Mouse (Mus musculus): Measurements from ENCODE around the gene Nup155. TPM values are rescaled to one million over a fixed set of nuclear protein-coding genes. Genes with fewer than 3 reads are reported as not detected.
"Not testable (repeated sequence)": the region's sequence is repeated elsewhere in the genome, so short reads cannot be mapped to it uniquely, and the experiment has no call there.

The Nup155 gene
- total and polyA plus RNA-seq, 2 experiments from 2014 or later: 6.0 to 42.0 TPM

DNA sequence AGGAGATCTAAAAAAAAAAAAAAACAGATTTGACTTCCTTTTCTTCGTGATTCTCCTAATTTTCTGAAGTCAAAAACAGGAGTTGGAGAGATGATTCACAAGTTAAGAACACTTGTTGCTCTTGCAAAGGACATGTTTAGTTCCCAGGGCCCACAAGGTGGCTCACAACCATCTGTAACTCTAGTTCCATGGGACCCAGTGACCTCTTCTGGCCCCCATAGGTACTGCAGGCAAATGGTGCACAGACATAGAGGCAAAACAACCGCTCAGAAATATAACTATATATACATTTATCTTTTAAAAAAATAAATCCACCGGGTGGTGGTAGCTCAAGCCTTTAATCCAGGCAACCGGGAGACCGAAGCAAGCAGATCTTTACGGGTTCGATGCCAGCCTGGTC lies 11.2 kb upstream of the Nup155 start:
- Histone ChIP-seq H3K9me3 (ENCODE audit: low read length) (no peaks in the 10 kb centered on the region), H3K27me3 (ENCODE audit: insufficient read depth, low read length) (no peaks in the 10 kb centered on the region), H3K27ac (no peak overlapping the region), H3K4me1 (ENCODE audit: insufficient read depth, low read length) (no peaks in the 10 kb centered on the region), H3K9ac (replicated peaks; ENCODE audit: low read length) (no peak overlapping the region), H3K36me3 (ENCODE audit: insufficient read depth, low read length) (peaks cover 18% of the 10 kb centered on the region; the same call in 1 of the 2 replicates), H3K4me3 (ENCODE audit: low read length) (peak overlapping the region; percentile 87; the same call in 1 of the 2 replicates), H3K4me2 (ENCODE audit: low read depth, low read length) (peak overlapping the region; percentile 77)
- WGBS: 24% methylated on average over 7 of the region's 7 CpGs
- DNase-seq (ENCODE audit: low spot score) (peak; percentile 74), ATAC-seq (no peak)
- peak; percentile 72 for TF ChIP-seq CTCF (IDR thresholded peaks at IDR 0.05; ENCODE audit: low read depth)

DNA sequence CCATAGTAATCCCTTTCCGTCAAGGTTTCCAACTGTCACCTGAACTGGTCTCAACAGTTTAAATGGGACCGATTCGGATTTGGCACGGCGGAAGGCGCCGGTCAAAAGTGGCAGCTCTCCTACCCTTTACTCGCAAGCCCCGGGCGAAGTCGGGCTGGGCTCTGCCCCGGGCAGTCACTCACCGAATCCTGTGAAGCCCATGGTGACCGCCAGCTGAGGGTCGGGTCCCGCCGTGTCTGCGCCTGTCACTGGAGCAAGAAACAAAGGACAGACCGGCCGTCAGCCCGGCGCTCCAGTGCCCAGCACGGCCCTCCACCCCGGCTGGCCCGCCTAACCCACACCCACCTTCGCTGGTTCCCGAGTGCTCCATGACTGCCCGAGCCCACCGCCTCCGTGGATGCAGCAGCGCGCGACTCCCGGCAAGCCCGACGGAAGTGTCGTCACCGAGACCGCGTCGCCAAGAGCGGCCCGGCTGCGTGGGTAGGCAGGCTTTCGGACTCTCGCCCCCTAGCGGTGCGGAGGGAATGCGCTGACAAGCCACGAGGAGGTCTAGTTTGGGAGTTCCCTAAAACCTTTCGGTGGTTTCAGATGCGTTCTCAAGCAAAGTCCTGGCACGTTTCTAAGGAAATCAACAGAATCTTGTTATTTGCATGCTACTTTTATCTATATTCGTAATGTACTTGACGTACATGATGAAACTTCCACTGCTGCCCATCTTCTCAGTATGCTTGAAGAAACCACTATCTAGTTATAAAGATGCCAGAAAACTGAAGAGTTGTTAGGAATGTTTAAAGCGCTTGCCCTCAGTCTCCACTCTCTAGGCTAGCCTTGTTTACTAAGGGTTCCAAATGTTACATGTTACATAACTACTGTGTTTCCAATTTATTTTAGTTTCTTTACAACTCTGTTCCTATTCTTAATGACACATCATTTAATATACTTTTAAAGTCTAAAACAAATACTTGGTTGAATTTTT lies 10.0 kb upstream of the Nup155 start, which contains the start of gene Wdr70:
Gene Wdr70, minus strand, starts transcription at position 436 of the 976 bp plus-strand sequence.
- H3K9me3 ChIP-seq (ENCODE audit: low read length): no peaks in the 10 kb centered on the region
- peak within 1 kb of the TSS; percentile 69 for H3K27ac ChIP-seq

DNA sequence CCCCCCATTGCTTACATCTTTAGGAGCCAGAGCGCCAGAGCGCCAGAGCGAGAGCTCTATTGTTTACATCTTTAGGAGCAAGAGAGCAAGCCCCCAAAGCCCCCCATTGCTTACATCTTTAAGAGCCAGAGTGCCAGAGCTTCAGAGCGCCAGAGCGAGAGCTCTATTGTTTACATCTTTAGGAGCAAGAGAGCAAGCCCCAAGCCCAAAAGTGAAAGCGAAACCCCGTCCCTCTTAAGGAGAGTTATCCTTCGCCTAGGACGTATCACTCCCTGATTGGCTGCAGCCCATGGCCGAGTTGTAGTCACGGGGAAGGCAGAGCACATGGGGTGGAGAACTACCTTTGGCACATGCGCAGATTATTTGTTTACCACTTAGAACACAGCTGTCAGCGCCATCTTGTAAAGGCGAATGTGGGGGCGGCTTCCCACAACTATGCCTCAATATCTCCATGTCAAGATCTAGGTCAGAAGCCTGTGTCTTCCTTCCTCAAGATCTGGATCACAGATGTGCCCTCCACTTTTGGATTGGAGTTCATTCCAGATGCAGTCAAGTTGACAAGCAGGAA lies 7.0 kb upstream of the Nup155 start:
- not testable (repeated sequence) for H3K9ac ChIP-seq (replicated peaks; ENCODE audit: low read length); H3K36me3 ChIP-seq (ENCODE audit: insufficient read depth, low read length); H3K4me3 ChIP-seq (ENCODE audit: low read length); DNase-seq (ENCODE audit: low spot score); H3K4me2 ChIP-seq (ENCODE audit: low read depth, low read length); H3K4me1 ChIP-seq (ENCODE audit: insufficient read depth, low read length); H3K9me3 ChIP-seq (ENCODE audit: low read length); ATAC-seq; H3K27me3 ChIP-seq (ENCODE audit: insufficient read depth, low read length); H3K27ac ChIP-seq
- 88% methylated on average over 13 of the region's 15 CpGs for WGBS

More for the DNA sequence above, 10.0 kb upstream of the Nup155 start, which contains the start of gene Wdr70:
- peak; percentile 99 for TF ChIP-seq CTCF (IDR thresholded peaks at IDR 0.05; ENCODE audit: low read depth)
- Histone ChIP-seq H3K4me3 (ENCODE audit: low read length) (peak within 1 kb of the TSS; percentile 87), H3K4me1 (ENCODE audit: insufficient read depth, low read length) (no peaks in the 10 kb centered on the region), H3K27me3 (ENCODE audit: insufficient read depth, low read length) (no peaks in the 10 kb centered on the region), H3K36me3 (ENCODE audit: insufficient read depth, low read length) (peaks cover 14% of the 10 kb centered on the region; the same call in 1 of the 2 replicates), H3K9ac (replicated peaks; ENCODE audit: low read length) (peak within 1 kb of the TSS; percentile 84), H3K4me2 (ENCODE audit: low read depth, low read length) (peak within 1 kb of the TSS; percentile 77)
- 2% methylated on average over 56 of the region's 56 CpGs for WGBS
- ATAC-seq: peak; percentile 97
- DNase-seq (ENCODE audit: low spot score): peak; percentile 98

DNA sequence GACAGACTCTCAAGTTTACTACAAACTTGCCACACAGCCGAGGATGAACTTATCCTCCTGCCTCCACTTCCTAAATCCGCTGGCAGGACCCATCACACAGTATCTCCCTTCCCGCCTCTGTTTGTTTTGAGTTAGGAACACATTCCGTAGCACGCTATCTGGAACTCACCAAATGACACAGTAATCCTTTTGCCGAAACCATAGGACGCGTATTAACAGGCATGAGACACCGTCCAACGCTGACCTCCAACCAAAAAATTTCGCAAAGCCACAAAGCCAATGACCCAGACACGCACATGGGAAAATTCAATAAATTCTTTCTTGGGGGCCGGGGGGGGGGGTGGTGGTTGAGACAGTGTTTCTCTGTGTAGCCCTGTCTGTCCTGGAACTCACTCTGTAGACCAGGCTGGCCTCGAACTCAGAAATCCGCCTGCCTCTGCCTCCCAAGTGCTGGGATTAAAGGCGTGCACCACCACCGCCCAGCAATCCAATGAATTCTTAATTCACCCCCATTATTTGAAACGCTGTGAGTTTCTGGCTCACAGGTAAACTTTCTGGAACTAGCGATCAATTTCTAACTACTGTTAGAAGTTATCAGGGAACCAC lies 610 bp upstream of the Nup155 start:
- DNase-seq (ENCODE audit: low spot score) (no peak), ATAC-seq (peak; percentile 17; the same call in 1 of the 2 replicates)
- Histone ChIP-seq H3K4me2 (ENCODE audit: low read depth, low read length) (peak overlapping the region; percentile 93), H3K4me3 (ENCODE audit: low read length) (peak overlapping the region; percentile 90), H3K27me3 (ENCODE audit: insufficient read depth, low read length) (no peaks in the 10 kb centered on the region), H3K4me1 (ENCODE audit: insufficient read depth, low read length) (peaks cover 9% of the 10 kb centered on the region; the same call in 1 of the 2 replicates), H3K36me3 (ENCODE audit: insufficient read depth, low read length) (peaks cover 10% of the 10 kb centered on the region; the same call in 1 of the 2 replicates), H3K27ac (peak overlapping the region; percentile 61), H3K9ac (replicated peaks; ENCODE audit: low read length) (peak overlapping the region; percentile 74), H3K9me3 (ENCODE audit: low read length) (no peaks in the 10 kb centered on the region)
- 62% methylated on average over 19 of the region's 19 CpGs for WGBS
- no peak for TF ChIP-seq CTCF (IDR thresholded peaks at IDR 0.05; ENCODE audit: low read depth)

DNA sequence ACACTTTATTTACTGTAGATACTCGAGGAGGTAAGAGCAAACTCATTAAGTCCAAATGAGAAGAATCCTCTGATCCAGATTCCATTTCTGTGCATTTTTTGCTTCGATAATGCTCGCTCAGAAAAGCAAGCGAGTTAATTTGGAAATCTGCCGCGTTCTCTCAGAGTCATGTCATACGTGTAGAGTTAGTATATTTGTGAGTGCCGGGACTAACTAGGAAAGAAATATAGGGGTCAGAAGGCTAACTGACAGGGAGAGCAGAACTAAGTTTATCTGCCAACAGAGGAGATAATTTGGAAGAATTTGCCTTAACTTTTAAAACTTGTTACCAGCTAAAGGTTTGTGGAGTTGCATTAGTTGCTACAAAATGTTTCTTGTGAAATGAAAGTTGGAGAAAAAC lies 709 bp downstream of the Nup155 start:
- H3K4me2 ChIP-seq (ENCODE audit: low read depth, low read length): peak overlapping the region; percentile 93
- peak overlapping the region; percentile 76; the same call in 1 of the 2 replicates for H3K27ac ChIP-seq
- peak overlapping the region; percentile 90 for H3K4me3 ChIP-seq (ENCODE audit: low read length)
- 6% methylated on average over 8 of the region's 8 CpGs for WGBS
- H3K4me1 ChIP-seq (ENCODE audit: insufficient read depth, low read length): peaks cover 9% of the 10 kb centered on the region; the same call in 1 of the 2 replicates
- H3K9ac ChIP-seq (replicated peaks; ENCODE audit: low read length): peak overlapping the region; percentile 74
- peaks cover 13% of the 10 kb centered on the region; the same call in 1 of the 2 replicates for H3K36me3 ChIP-seq (ENCODE audit: insufficient read depth, low read length)
- no peaks in the 10 kb centered on the region for H3K9me3 ChIP-seq (ENCODE audit: low read length)
- no peak for ATAC-seq
- peak; percentile 8 for DNase-seq (ENCODE audit: low spot score)
- H3K27me3 ChIP-seq (ENCODE audit: insufficient read depth, low read length): no peaks in the 10 kb centered on the region
- TF ChIP-seq CTCF (IDR thresholded peaks at IDR 0.05; ENCODE audit: low read depth): no peak

DNA sequence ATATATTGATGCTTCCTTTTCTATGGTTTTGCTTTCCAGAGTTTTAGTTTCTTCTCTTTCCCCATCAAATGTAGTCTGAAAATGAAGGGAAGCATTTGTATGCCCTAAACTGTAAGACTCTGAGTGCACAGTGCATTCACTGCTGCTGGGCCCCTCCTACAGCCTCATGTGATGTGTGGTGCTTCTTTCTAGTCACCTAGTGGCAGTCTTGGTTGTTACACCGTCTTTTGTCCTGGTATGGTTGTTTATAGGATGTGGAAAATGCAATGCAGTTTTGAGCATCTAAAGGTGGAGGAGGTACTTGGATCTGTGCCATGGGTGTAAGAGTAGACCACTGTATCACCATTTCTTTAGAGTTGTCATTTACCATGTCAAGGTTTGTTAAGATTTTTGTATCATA lies 20.2 kb downstream of the Nup155 start:
- ATAC-seq: no peak
- Histone ChIP-seq H3K27ac (no peak overlapping the region), H3K4me3 (ENCODE audit: low read length) (no peak overlapping the region), H3K27me3 (ENCODE audit: insufficient read depth, low read length) (no peaks in the 10 kb centered on the region), H3K9ac (replicated peaks; ENCODE audit: low read length) (no peak overlapping the region), H3K4me1 (ENCODE audit: insufficient read depth, low read length) (no peaks in the 10 kb centered on the region), H3K4me2 (ENCODE audit: low read depth, low read length) (no peak overlapping the region), H3K36me3 (ENCODE audit: insufficient read depth, low read length) (peaks cover 40% of the 10 kb centered on the region), H3K9me3 (ENCODE audit: low read length) (no peaks in the 10 kb centered on the region)
- peak; percentile 26 for TF ChIP-seq CTCF (IDR thresholded peaks at IDR 0.05; ENCODE audit: low read depth)
- no peak for DNase-seq (ENCODE audit: low spot score)
- WGBS: 75% methylated on average over 1 of the region's 1 CpGs
